Mouse (Mus musculus): ENCODE data around the gene Rnd3. TPM values are rescaled to one million over a fixed set of nuclear protein-coding genes. Genes with fewer than 3 reads are reported as not detected.

The Rnd3 gene
- total RNA-seq (2021) = 10 to 100 TPM; 14.3 to 15.8 TPM
- polyA plus RNA-seq (2012; rRNA removed) = 2.6 and 7.0 TPM in 2 replicates
- long read RNA-seq, transcript Rnd3-201 (5 exons, 2,828 nt) = major isoform, 18 of 19 reads
- long read RNA-seq, partial matches to known transcripts = 0 of 19 reads
- long read RNA-seq, other reads (novel, unspliced or antisense) = 1 of 19 reads

DNA sequence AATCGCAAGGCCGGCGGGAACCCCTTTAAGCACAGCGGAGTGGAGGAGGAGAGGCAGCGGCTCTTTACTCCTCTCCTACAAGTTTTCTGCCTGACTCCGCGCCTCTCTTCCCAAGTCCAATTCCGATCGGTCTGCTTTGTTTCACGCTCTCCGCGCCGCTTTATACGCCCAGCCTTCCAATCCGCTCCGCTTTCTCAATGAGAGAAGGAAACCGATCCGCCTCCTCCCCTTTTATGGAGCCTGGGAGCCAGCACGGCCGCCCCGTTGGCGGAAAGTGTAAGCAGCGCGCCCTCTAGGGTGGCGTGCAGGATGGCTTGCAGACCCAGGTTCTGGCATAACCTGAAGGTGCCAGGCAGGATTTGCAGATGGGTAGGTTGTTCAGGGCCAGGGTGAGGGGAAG lies at the start of gene Rnd3:
Gene Rnd3 (minus strand): TSS at position 137 of the 400 bp plus-strand sequence.
- Histone ChIP-seq H3K4me1 (ENCODE audit: control insufficient read depth, insufficient read depth, low read length) (peaks cover 3% of the 10 kb centered on the region; the same call in 1 of the 2 replicates), H3K36me3 (ENCODE audit: control insufficient read depth, insufficient read depth, low read length) (peaks cover 4% of the 10 kb centered on the region; the same call in 1 of the 2 replicates), H3K79me2 (replicated peaks; ENCODE audit: control insufficient read depth, insufficient read depth, low read length) (no peaks in the 10 kb centered on the region), H3K27me3 (ENCODE audit: control insufficient read depth, insufficient read depth, low read length) (no peaks in the 10 kb centered on the region), H3K4me3 (peak within 1 kb of the TSS; percentile 72), H3K9ac (ENCODE audit: low read depth, low read length) (peak within 1 kb of the TSS; percentile 89), H3K27ac (peak within 1 kb of the TSS; percentile 95)
- under 1% methylated on average over 25 of the region's 25 CpGs for WGBS
- peak; percentile 95 for DNase-seq
- intact Hi-C loops (cut with DNase I) = loop anchor here (2.0 to 10.0 kb wide), 4 partner anchors 374 to 852 kb away; partner anchors contain the start of gene Mmadhc
- TF ChIP-seq CTCF (IDR thresholded peaks at IDR 0.05) (peak; percentile 93), EP300 (IDR thresholded peaks at IDR 0.05; ENCODE audit: insufficient read depth, low read depth, low read length) (peak; percentile 80), POLR2A (IDR thresholded peaks at IDR 0.05; ENCODE audit: insufficient read depth, low read depth, low read length) (peak; percentile 99)

DNA sequence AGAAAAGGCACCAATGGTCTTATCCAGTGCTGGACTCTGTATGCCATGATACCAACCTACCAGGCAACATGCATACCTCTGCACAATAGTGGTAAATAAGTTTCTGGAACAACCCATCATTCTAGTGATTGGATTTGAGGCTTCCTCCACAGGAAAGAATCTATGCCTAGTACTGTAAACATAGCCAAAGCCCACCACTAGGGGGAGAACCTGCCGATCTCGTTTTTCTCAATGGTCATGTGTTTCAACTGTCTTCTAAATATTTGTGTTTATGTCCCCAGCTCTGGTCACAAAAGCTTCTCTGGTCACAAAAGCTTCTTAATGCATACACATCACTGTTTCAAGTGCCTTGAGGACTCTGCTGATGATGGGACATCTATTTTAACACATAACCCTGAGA lies 43.4 kb upstream of the Rnd3 start:
- no peak for DNase-seq
- WGBS = 69% methylated on average over 2 of the region's 2 CpGs
- TF ChIP-seq POLR2A (IDR thresholded peaks at IDR 0.05; ENCODE audit: insufficient read depth, low read depth, low read length) (no peak), CTCF (IDR thresholded peaks at IDR 0.05) (peak; percentile 51), EP300 (IDR thresholded peaks at IDR 0.05; ENCODE audit: insufficient read depth, low read depth, low read length) (no peak)

DNA sequence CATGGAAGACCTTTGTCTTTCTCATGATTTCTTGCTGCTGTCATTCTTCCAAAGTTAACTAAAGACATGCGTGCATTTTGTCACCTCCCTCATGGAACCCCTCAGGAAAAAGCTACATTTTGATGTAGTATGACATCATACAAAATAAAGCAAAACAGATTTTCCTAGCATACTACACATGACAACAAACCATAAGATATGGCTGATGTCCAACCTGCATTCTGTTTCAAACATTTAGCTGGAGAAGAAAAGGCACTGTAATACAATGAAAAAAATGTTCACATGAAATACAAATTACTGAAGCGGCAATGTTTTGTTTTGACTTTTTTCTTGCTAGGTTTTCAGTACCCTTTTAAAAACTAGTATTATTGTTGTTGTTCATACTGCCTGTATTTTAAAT lies 36.9 kb upstream of the Rnd3 start:
- Histone ChIP-seq H3K9ac (ENCODE audit: low read depth, low read length) (no peak overlapping the region), H3K27me3 (ENCODE audit: control insufficient read depth, insufficient read depth, low read length) (no peaks in the 10 kb centered on the region), H3K27ac (no peak overlapping the region), H3K4me1 (ENCODE audit: control insufficient read depth, insufficient read depth, low read length) (no peaks in the 10 kb centered on the region), H3K79me2 (replicated peaks; ENCODE audit: control insufficient read depth, insufficient read depth, low read length) (no peaks in the 10 kb centered on the region), H3K4me3 (no peak overlapping the region), H3K36me3 (ENCODE audit: control insufficient read depth, insufficient read depth, low read length) (no peaks in the 10 kb centered on the region)
- intact Hi-C loops (cut with DNase I) = no loop called here
- 88% methylated on average over 2 of the region's 2 CpGs for WGBS
- no peak for TF ChIP-seq EP300 (IDR thresholded peaks at IDR 0.05; ENCODE audit: insufficient read depth, low read depth, low read length)
- TF ChIP-seq POLR2A (IDR thresholded peaks at IDR 0.05; ENCODE audit: insufficient read depth, low read depth, low read length) = no peak
- no peak for TF ChIP-seq CTCF (IDR thresholded peaks at IDR 0.05)
- DNase-seq = no peak

More for the DNA sequence above, 43.4 kb upstream of the Rnd3 start:
- H3K27me3 ChIP-seq (ENCODE audit: control insufficient read depth, insufficient read depth, low read length) = no peaks in the 10 kb centered on the region
- H3K79me2 ChIP-seq (replicated peaks; ENCODE audit: control insufficient read depth, insufficient read depth, low read length) = no peaks in the 10 kb centered on the region
- no peak overlapping the region for H3K4me3 ChIP-seq
- no peaks in the 10 kb centered on the region for H3K4me1 ChIP-seq (ENCODE audit: control insufficient read depth, insufficient read depth, low read length)
- intact Hi-C loops (cut with DNase I) = no loop called here
- no peaks in the 10 kb centered on the region for H3K36me3 ChIP-seq (ENCODE audit: control insufficient read depth, insufficient read depth, low read length)
- H3K9ac ChIP-seq (ENCODE audit: low read depth, low read length) = no peak overlapping the region
- no peak overlapping the region for H3K27ac ChIP-seq

DNA sequence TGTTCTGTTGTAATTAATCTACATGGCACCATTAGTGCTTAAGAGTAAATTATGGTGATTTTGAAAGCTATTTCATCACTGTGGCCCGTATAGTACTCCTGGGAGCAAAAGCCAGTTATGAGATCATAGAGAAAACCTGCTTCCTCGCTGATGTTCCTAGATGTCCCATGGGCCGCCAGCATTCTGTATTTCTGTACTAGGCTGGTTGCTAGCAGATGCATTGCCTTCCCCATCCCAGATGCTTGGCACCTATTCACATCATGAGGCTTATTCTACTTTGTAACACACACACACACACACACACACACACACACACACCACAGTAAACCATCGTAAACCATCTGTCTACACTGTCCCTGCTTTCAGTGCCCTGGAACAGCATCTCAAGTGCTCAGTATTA lies 34.1 kb upstream of the Rnd3 start:
- Histone ChIP-seq H3K79me2 (replicated peaks; ENCODE audit: control insufficient read depth, insufficient read depth, low read length) (no peaks in the 10 kb centered on the region), H3K4me3 (no peak overlapping the region), H3K4me1 (ENCODE audit: control insufficient read depth, insufficient read depth, low read length) (no peaks in the 10 kb centered on the region), H3K9ac (ENCODE audit: low read depth, low read length) (no peak overlapping the region), H3K27me3 (ENCODE audit: control insufficient read depth, insufficient read depth, low read length) (no peaks in the 10 kb centered on the region), H3K36me3 (ENCODE audit: control insufficient read depth, insufficient read depth, low read length) (no peaks in the 10 kb centered on the region), H3K27ac (no peak overlapping the region)
- no peak for DNase-seq
- TF ChIP-seq EP300 (IDR thresholded peaks at IDR 0.05; ENCODE audit: insufficient read depth, low read depth, low read length) = no peak
- TF ChIP-seq POLR2A (IDR thresholded peaks at IDR 0.05; ENCODE audit: insufficient read depth, low read depth, low read length) = no peak
- no peak for TF ChIP-seq CTCF (IDR thresholded peaks at IDR 0.05)
- WGBS = 88% methylated on average over 4 of the region's 4 CpGs
- intact Hi-C loops (cut with DNase I) = no loop called here

DNA sequence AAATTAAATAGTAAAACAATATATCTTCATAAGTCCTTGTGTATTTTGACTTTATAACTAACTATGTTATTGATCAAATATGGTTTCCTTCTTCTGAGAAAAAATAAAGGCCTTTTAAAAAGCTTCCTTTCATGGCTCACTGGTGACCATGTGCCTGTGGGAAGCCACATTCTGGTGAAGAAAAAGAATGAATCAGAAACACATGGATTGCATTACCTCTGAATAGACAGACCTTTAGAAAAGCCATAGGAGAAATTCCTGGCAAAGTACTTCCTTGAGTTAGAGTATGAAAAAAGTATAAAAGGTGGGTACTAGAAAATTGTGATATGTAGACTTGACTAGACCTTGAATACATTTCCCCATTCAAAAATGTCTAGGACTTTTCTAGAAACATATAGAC lies 32.5 kb upstream of the Rnd3 start:
- Histone ChIP-seq H3K9ac (ENCODE audit: low read depth, low read length) (no peak overlapping the region), H3K36me3 (ENCODE audit: control insufficient read depth, insufficient read depth, low read length) (no peaks in the 10 kb centered on the region)

DNA sequence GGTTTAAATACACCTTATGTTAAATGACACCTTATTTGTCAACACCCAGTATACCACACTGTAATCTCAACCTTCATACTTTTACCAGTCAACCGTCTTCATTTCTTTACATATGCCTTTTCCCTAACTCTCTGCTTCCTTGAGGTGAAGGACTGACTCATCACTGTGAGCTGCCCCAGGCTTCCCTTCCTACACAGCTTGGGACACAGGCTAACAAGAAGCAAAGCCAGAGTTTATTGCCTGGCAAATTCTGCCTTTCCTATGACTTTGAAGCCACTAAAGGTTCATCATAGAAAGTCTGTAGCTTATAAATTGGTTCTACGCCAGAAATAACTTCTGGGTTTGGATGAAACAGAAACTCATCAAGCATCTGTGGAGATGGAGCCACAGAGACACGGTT lies 30.2 kb upstream of the Rnd3 start:
- TF ChIP-seq EP300 (IDR thresholded peaks at IDR 0.05; ENCODE audit: insufficient read depth, low read depth, low read length) (no peak), CTCF (IDR thresholded peaks at IDR 0.05) (no peak), POLR2A (IDR thresholded peaks at IDR 0.05; ENCODE audit: insufficient read depth, low read depth, low read length) (no peak)
- no peaks in the 10 kb centered on the region for H3K27me3 ChIP-seq (ENCODE audit: control insufficient read depth, insufficient read depth, low read length)
- no peak for DNase-seq
- WGBS = 78% methylated on average over 3 of the region's 3 CpGs
- H3K9ac ChIP-seq (ENCODE audit: low read depth, low read length) = no peak overlapping the region
- no peaks in the 10 kb centered on the region for H3K79me2 ChIP-seq (replicated peaks; ENCODE audit: control insufficient read depth, insufficient read depth, low read length)
- H3K36me3 ChIP-seq (ENCODE audit: control insufficient read depth, insufficient read depth, low read length) = no peaks in the 10 kb centered on the region
- H3K4me1 ChIP-seq (ENCODE audit: control insufficient read depth, insufficient read depth, low read length) = no peaks in the 10 kb centered on the region
- no peak overlapping the region for H3K27ac ChIP-seq
- H3K4me3 ChIP-seq = no peak overlapping the region
- intact Hi-C loops (cut with DNase I) = no loop called here

More for the DNA sequence above, 32.5 kb upstream of the Rnd3 start:
- intact Hi-C loops (cut with DNase I) = no loop called here
- H3K27ac ChIP-seq = no peak overlapping the region
- TF ChIP-seq EP300 (IDR thresholded peaks at IDR 0.05; ENCODE audit: insufficient read depth, low read depth, low read length) = no peak
- no peak for TF ChIP-seq CTCF (IDR thresholded peaks at IDR 0.05)
- TF ChIP-seq POLR2A (IDR thresholded peaks at IDR 0.05; ENCODE audit: insufficient read depth, low read depth, low read length) = no peak
- no peak for DNase-seq
- no peak overlapping the region for H3K4me3 ChIP-seq
- H3K79me2 ChIP-seq (replicated peaks; ENCODE audit: control insufficient read depth, insufficient read depth, low read length) = no peaks in the 10 kb centered on the region
- no peaks in the 10 kb centered on the region for H3K27me3 ChIP-seq (ENCODE audit: control insufficient read depth, insufficient read depth, low read length)
- no peaks in the 10 kb centered on the region for H3K4me1 ChIP-seq (ENCODE audit: control insufficient read depth, insufficient read depth, low read length)

Measured in heart, adult 2 months (tissue).